Mouse (Mus musculus): Measurements from ENCODE around the gene Krtap7-1. TPM values are rescaled to one million over a fixed set of nuclear protein-coding genes. Genes with fewer than 3 reads are reported as not detected.
A peak's percentile ranks its signal among the peaks of the same experiment; 100 is the strongest.

Krtap7-1 gene
- total and polyA plus RNA-seq, 2 experiments from 2014 or later, result 0.25 to 0.47 TPM

DNA sequence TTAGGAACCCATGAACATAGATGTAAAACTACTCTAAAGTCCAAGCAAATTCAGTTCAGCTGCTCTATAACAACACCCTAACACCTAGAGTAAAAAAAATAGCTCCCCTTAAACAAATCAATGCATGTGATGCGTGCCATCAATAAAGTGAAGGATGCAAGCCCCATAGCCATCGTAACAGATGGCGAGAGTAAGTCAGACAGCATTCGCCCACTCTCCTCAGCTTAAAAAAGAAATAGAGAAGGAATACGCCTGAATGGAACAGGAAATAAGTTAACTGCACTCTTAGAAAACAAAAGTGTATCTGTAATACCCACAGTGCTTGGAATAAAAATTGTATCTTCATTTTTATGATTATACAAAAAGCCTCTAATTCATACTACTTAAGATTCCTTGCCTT is 11.1 kb downstream of the Krtap7-1 start:
- H3K4me3 ChIP-seq (ENCODE audit: low read length), result no peak overlapping the region
- H3K36me3 ChIP-seq (ENCODE audit: insufficient read depth, low read length), result no peaks in the 10 kb centered on the region
- H3K9ac ChIP-seq (replicated peaks; ENCODE audit: low read length), result no peak overlapping the region
- 0 out of 2 replicates have a peak, but pooled peaks cover 3% of the 10 kb centered on the region for H3K4me1 ChIP-seq (ENCODE audit: insufficient read depth, low read length)
- ATAC-seq (no peak), DNase-seq (ENCODE audit: low spot score) (no peak)
- TF ChIP-seq CTCF (IDR thresholded peaks at IDR 0.05; ENCODE audit: low read depth), result no peak
- 92% methylated on average over 5 of the region's 5 CpGs for WGBS
- no peak overlapping the region for H3K27ac ChIP-seq
- no peaks in the 10 kb centered on the region for H3K9me3 ChIP-seq (ENCODE audit: low read length)
- no peaks in the 10 kb centered on the region for H3K27me3 ChIP-seq (ENCODE audit: insufficient read depth, low read length)
- no peak overlapping the region for H3K4me2 ChIP-seq (ENCODE audit: low read depth, low read length)

DNA sequence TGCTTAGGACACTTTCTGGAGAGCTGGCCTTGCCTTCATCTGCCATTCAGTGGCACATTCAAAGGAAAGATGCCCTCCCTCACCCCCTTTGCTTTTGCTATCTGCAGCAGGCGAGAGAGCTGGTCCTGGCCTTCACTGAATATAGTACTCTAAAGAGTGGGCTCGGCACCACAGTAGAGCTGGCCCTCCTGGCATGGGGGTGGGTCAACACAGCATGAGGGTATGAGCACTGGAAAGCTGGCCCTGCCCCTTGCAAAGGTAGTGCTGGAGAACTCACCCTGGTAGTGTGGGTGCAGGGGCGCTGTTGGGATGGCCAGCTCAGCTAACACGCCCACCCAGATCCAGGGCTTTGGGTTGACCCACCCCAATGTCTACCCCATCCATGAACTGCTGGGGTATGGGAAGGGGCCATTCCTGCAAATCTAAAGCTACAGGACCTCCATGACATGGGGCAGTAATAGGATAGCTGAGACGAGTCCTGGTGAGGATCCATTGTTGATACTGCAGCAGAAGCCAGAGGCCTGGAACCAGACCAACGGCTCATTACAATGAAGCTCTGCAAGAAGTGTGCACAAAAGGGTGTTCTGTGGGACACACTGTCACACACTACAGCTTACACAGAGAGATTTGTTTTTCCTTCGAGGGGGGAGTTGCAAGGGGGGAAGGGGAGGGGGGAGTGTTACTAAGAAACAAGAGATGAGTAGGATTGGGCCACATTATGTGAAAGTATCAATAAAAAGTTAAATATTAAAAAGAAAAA is 12.5 kb downstream of the Krtap7-1 start:
- H3K27ac ChIP-seq, result no peak overlapping the region
- H3K4me1 ChIP-seq (ENCODE audit: insufficient read depth, low read length), result 0 out of 2 replicates have a peak, but pooled peaks cover 3% of the 10 kb centered on the region
- no peaks in the 10 kb centered on the region; the same call in 1 of the 2 replicates for H3K9me3 ChIP-seq (ENCODE audit: low read length)
- H3K27me3 ChIP-seq (ENCODE audit: insufficient read depth, low read length), result no peaks in the 10 kb centered on the region
- no peak overlapping the region for H3K9ac ChIP-seq (replicated peaks; ENCODE audit: low read length)
- no peak overlapping the region for H3K4me3 ChIP-seq (ENCODE audit: low read length)
- no peak overlapping the region for H3K4me2 ChIP-seq (ENCODE audit: low read depth, low read length)
- ATAC-seq (0 out of 2 replicates have a peak, but pooled peaks have one; percentile 21), DNase-seq (ENCODE audit: low spot score) (peak; percentile 31)
- WGBS, result 75% methylated on average over 7 of the region's 7 CpGs
- no peaks in the 10 kb centered on the region for H3K36me3 ChIP-seq (ENCODE audit: insufficient read depth, low read length)
- TF ChIP-seq CTCF (IDR thresholded peaks at IDR 0.05; ENCODE audit: low read depth), result no peak

DNA sequence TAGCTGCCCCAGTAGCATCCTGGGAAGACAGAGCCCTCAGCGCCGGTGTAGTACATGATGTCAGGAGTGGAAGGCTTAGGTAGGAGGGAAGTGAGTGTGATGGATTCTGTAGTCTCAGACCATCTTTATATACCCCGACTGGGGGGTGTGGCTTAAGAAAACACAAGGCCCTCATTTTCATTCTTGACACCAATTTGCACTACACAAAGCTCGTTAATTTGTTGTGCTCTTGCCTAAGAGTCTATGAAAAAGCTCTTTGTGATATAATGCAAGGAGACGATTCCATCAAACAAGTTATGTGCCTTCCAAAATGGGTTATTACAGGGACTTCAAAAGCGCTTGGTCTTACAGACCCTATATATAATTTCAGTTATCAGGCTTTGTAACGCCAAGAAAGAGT is 20.3 kb downstream of the Krtap7-1 start, which contains the start of gene Krtap8-1:
Krtap8-1 (minus strand) TSS at position 101 of the 400 bp plus-strand sequence.
- no peaks in the 10 kb centered on the region; the same call in 1 of the 2 replicates for H3K9me3 ChIP-seq (ENCODE audit: low read length)
- no peaks in the 10 kb centered on the region for H3K27me3 ChIP-seq (ENCODE audit: insufficient read depth, low read length)
- TF ChIP-seq CTCF (IDR thresholded peaks at IDR 0.05; ENCODE audit: low read depth), result no peak
- DNase-seq (ENCODE audit: low spot score) (no peak), ATAC-seq (no peak)
- H3K9ac ChIP-seq (replicated peaks; ENCODE audit: low read length), result no peak within 1 kb of the TSS
- no peak within 1 kb of the TSS for H3K4me2 ChIP-seq (ENCODE audit: low read depth, low read length)
- H3K36me3 ChIP-seq (ENCODE audit: insufficient read depth, low read length), result no peaks in the 10 kb centered on the region
- WGBS, result 88% methylated on average over 7 of the region's 7 CpGs
- no peaks in the 10 kb centered on the region for H3K4me1 ChIP-seq (ENCODE audit: insufficient read depth, low read length)
- no peak within 1 kb of the TSS for H3K27ac ChIP-seq
- H3K4me3 ChIP-seq (ENCODE audit: low read length), result no peak within 1 kb of the TSS

DNA sequence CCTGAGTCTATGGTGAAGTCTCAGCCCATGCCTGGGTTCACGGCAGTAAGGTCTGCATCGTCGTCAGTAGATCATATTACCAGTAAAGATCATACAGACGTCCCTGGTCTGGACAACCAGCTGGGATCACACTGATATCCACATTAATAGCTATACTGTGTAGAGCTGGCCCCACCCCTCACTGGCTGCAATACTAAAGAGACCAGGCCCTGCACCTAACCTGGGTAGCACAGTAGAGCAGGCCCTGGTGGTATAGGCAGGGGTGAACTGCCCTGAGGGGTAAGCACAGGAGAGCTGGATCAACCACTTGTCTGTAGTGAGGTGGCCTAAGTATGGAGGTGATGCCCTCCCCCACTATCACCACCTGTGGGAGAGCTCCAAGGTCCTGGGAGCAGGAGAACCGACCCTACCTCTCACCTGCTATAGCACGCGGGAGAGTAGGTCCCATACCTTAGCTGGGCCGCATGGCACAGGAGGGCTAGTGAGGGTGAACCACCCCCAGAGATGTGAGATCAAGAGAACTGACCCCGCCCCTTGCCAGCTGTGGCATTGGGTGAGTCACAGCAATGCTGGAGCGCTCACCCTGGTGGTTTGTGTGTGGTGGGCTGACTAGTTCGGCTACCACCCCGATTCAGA is 30.3 kb downstream of the Krtap7-1 start:
- DNase-seq (ENCODE audit: low spot score), result no peak
- Histone ChIP-seq H3K27ac (no peak overlapping the region), H3K4me3 (ENCODE audit: low read length) (no peak overlapping the region), H3K4me2 (ENCODE audit: low read depth, low read length) (no peak overlapping the region), H3K27me3 (ENCODE audit: insufficient read depth, low read length) (no peaks in the 10 kb centered on the region), H3K36me3 (ENCODE audit: insufficient read depth, low read length) (no peaks in the 10 kb centered on the region), H3K9me3 (ENCODE audit: low read length) (no peaks in the 10 kb centered on the region), H3K4me1 (ENCODE audit: insufficient read depth, low read length) (no peaks in the 10 kb centered on the region), H3K9ac (replicated peaks; ENCODE audit: low read length) (no peak overlapping the region)
- TF ChIP-seq CTCF (IDR thresholded peaks at IDR 0.05; ENCODE audit: low read depth), result no peak
- ATAC-seq, result no peak; the same call in 1 of the 2 replicates
- 90% methylated on average over 12 of the region's 12 CpGs for WGBS

DNA sequence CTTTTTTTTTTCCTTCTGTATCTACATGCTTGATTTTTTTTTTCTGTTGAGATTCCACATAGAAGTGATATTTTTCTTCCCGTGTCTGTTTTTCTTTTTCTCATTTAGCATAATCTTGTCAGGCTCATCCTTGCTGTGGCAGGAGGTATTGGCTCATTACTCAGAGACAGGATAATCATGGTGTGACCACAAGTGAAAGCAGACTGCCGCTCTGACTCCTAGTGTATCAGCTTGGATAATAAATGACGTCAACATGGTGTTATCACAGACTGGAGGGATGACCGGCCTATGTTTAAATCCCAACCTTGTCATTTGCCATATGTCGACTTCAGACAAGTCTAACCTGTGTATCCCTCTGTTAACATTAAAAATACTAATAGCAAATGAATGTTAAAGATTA is 46.9 kb downstream of the Krtap7-1 start:
- Histone ChIP-seq H3K9ac (replicated peaks; ENCODE audit: low read length) (no peak overlapping the region), H3K4me1 (ENCODE audit: insufficient read depth, low read length) (no peaks in the 10 kb centered on the region), H3K36me3 (ENCODE audit: insufficient read depth, low read length) (no peaks in the 10 kb centered on the region), H3K27me3 (ENCODE audit: insufficient read depth, low read length) (no peaks in the 10 kb centered on the region), H3K4me2 (ENCODE audit: low read depth, low read length) (no peak overlapping the region), H3K9me3 (ENCODE audit: low read length) (no peaks in the 10 kb centered on the region), H3K4me3 (ENCODE audit: low read length) (no peak overlapping the region), H3K27ac (no peak overlapping the region)
- TF ChIP-seq CTCF (IDR thresholded peaks at IDR 0.05; ENCODE audit: low read depth), result no peak
- DNase-seq (ENCODE audit: low spot score), result no peak
- ATAC-seq, result peak; percentile 40; the same call in 1 of the 2 replicates
- 67% methylated on average over 5 of the region's 5 CpGs for WGBS

Other genes starting within 250 kb of the Krtap7-1 start
- not detected in 2 replicates for gene Krtap21-1, start 104.5 kb downstream of the Krtap7-1 start, total RNA-seq (2014; rRNA removed)
- not detected in 2 replicates for gene Krtap21-1, start 104.5 kb downstream of the Krtap7-1 start, polyA plus RNA-seq (2015; fragmentation: Nextera tagmentation; extraction: Ambion mirVana)
- not detected in 2 replicates for gene Krtap6-2, start 88.2 kb downstream of the Krtap7-1 start, total RNA-seq (2014; rRNA removed)
- not detected in 2 replicates for gene Krtap6-2, start 88.2 kb downstream of the Krtap7-1 start, polyA plus RNA-seq (2015; fragmentation: Nextera tagmentation; extraction: Ambion mirVana)
- gene Krtap8-1, start 20.4 kb downstream of the Krtap7-1 start, total RNA-seq (2014; rRNA removed), result not detected in 2 replicates
- not detected in 2 replicates for gene Krtap8-1, start 20.4 kb downstream of the Krtap7-1 start, polyA plus RNA-seq (2015; fragmentation: Nextera tagmentation; extraction: Ambion mirVana)
- not detected in 2 replicates for gene Krtap11-1, start 62.9 kb upstream of the Krtap7-1 start, total RNA-seq (2014; rRNA removed)
- gene Krtap11-1, start 62.9 kb upstream of the Krtap7-1 start, polyA plus RNA-seq (2015; fragmentation: Nextera tagmentation; extraction: Ambion mirVana), result not detected in 2 replicates